Mouse (Mus musculus) mature B cell (primary cell): ENCODE measurements around the gene Gabbr1.

ENCODE experiments used
- in situ Hi-C: fragments of 300-500 bp; cut with MboI; formaldehyde crosslinking; loops from 2 replicates; pipeline ENCODE4 v1.14.3; 2019

Gabbr1 gene

DNA sequence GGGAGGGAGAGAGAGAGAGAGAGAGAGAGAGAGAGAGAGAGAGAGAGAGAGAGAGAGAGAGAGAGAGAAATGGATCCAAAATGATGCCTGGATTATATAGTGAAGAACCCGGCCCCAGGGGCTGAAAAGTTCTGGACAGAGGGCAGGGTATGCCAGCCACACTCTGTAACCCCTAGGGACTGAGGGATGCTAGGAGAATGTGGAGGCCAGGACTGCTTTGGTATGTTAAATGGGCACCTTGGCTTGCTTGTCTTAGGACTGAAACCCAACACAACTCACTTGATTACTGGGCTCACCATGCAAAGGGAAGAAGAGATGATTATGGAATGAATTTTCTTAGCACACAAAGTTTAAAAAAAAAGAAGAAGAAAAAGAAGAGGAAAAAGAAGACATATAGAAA lies 32.4 kb downstream of the Gabbr1 start:
- in situ Hi-C loops: no loop called here

DNA sequence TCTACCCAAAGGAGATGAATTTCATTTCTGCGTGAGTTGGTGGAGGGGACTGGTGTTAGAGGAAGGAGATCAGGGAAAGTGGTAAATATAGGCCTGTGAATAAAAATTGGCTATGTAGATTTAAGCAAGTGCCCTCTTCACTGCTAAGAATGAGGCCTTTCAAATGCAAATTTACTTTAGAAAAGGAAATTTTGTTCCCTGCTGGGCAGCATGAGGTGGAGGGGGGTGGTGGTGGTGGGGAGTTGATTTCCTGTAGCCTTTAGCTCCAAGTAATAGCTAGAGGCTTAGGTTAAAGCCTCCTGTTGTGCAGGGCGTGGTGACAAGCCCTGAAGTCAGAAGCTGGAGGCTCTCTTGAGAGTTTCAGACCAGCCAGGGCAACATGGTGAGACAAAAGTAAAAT lies 33.2 kb downstream of the Gabbr1 start:
- in situ Hi-C loops: no loop called here

- in situ Hi-C loops: no loop called here
These were observed 34.4 kb downstream of the Gabbr1 start for GRCm38 (mm10) chr17:37080119-37080518.

DNA sequence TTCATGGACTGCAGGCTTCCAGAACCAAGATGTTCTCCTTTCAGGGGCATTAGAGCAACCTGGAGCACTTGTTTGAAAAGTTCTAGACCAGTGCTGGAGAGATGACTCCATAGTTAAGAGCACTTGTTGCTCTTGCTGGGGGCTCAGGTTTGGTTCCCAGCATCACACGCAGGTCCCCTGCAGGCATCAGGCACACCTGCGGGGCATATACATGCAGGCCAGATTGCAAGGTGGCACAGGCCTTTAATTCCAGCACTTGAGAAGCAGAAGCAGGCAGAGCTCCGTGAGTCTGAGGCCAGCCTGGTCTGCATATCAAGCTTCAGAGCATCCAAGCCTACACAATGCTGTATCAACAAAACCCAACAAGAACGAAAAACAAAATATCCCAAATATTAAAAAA lies 35.9 kb downstream of the Gabbr1 start:
- in situ Hi-C loops: no loop called here

GRCm38 (mm10) chr17:37083327-37083726 lies 37.6 kb downstream of the Gabbr1 start:
- in situ Hi-C loops: no loop called here

GRCm38 (mm10) chr17:37084632-37085031 lies 38.9 kb downstream of the Gabbr1 start:
- in situ Hi-C loops: no loop called here

DNA sequence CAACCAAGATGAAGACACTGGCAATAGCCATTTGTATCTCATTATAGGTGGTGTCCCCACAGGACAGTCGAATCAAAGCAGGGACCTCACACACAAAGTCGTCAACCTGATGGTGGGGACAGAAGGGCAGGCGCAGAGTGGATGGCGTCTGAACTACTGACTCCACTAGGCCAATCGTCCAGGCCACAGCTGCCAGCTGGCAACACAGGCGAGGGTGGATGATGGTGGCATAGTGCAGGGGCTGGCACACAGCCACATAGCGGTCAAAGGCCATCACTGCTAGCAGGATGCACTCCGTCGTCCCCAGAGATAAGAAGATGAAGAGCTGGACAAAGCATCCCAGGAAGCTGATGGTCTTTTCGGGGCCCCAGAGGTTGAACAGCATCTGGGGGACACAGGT lies 39.8 kb downstream of the Gabbr1 start:
- in situ Hi-C loops: no loop called here

DNA sequence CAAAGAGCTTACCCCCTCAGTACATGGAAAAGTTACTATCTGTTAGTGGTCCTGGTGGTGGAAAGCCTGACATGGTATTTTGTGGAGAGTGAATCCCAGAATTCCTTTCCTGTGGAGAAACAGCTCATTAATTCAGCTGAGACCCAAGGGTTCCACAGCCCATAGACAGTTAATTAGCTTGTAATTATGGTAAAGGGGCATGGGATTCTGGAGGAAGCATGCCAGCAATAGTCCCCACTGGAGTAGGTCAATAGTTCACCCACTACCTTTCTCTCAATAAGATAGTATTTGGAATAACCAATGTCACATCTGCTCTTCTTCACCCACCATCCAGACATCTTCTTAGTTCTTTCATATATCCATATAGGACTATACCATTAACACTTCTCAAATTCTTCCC lies 42.6 kb downstream of the Gabbr1 start, which contains the start of gene Olfr90:
Gene Olfr90 (minus strand): TSS at position 101 of the 400 bp plus-strand sequence.
- in situ Hi-C loops: no loop called here

- in situ Hi-C loops: no loop called here
These were observed 46.4 kb downstream of the Gabbr1 start for GRCm38 (mm10) chr17:37092198-37092597.

GRCm38 (mm10) chr17:37093289-37093688 lies 47.5 kb downstream of the Gabbr1 start:
- in situ Hi-C loops: no loop called here

DNA sequence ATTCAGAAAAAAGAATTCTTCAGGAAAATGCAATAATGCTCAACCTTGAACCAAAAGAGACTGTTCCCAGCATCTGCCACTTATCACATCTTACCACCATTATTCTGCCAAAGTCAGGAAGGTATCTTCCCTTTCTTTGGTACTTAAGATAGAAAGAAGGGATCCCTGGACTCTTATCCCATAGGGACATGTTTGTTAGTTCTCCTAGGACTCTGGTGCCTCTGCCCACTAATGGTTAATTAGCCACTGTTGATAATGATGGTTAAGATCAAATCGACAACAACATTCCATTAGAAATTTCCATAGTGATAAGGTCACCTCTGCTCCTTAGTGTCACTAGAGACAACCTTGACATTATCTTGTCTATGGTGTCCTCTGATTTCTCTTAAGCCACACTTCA lies 52.4 kb downstream of the Gabbr1 start, which contains the start of gene Olfr91:
Gene Olfr91 (minus strand): TSS at position 101 of the 400 bp plus-strand sequence.
- in situ Hi-C loops: no loop called here

DNA sequence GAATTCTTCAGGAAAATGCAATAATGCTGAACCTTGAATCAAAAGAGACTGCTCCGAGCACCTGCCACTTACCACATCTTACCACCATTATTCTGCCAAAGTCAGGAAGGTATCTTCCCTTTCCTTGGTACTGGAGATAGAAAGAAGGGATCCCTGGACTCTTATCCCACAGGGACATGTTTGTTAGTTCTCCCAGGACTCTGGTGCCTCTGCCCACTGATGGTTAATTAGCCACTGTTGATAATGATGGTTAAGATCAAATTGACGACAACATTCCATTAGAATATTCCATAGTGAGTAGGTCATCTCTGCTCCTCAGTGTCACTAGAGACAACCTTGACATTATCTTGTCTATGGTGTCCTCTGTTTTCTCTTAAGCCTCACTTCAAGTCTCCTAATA lies 74.2 kb downstream of the Gabbr1 start, which contains the start of gene Olfr92:
Gene Olfr92 (minus strand): TSS at position 101 of the 400 bp plus-strand sequence.
- in situ Hi-C loops: no loop called here
